13 mouse cellular contexts compared by ENCODE assay signal in the genomic region with DNA sequence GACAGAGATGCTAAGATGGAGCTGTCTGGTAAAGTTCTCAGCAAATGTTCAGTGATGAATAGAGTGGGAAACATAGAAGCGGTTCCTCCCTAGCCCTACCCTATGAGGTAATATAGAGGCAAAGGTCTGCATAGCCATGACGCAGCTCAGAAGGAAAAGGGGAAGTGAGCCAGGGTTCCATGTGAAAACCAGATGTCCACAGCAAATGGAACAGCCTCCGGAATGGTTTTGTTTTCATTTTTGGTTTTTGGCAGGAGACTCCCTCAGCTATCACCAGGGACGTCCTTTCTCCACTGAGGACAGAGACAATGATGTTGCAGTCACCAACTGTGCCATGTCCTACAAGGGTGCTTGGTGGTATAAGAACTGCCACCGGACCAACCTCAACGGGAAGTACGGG.
DNase-seq lines count a peak whose midpoint lies in the region; ATAC-seq and TF ChIP-seq lines count a peak whose summit lies in the region.
"Had no signal": no experiment of that assay in that cellular context is flagged by ENCODE, and none has a peak within 500 bp of the region (broad histone marks: within the 10 kb centered on the region; RNA-seq: fewer than 3 reads in every experiment).

No protein-coding gene starts in this region.

- WGBS in embryonic facial prominence, embryonic 14.5 days, result 69% methylated on average over 7 of the region's 7 CpGs
- WGBS in embryonic facial prominence, embryonic 10.5 days, result 92% methylated on average over 7 of the region's 7 CpGs
- WGBS in lung, embryonic 16.5 days, result 67% methylated on average over 7 of the region's 7 CpGs
- WGBS in stomach, postnatal 0 days, result 70% methylated on average over 7 of the region's 7 CpGs
- 89% methylated on average over 7 of the region's 7 CpGs for WGBS in hindbrain, embryonic 16.5 days

- no peak for TF ChIP-seq EP300 in stomach, postnatal 0 days (optimal IDR thresholded peaks at IDR 0.05)

- peaks cover 12% of the 10 kb centered on the region; the same call in 1 of the 2 replicates for H3K4me1 ChIP-seq in embryonic facial prominence, embryonic 14.5 days (ENCODE audit: control insufficient read depth, insufficient read depth, low read length)
- no peaks in the 10 kb centered on the region for H3K4me1 ChIP-seq in embryonic facial prominence, embryonic 10.5 days
- H3K4me1 ChIP-seq in lung, embryonic 16.5 days (replicated peaks; ENCODE audit: control insufficient read depth, insufficient read depth, low read length), result peaks cover 13% of the 10 kb centered on the region
- H3K4me1 ChIP-seq in stomach, postnatal 0 days (replicated peaks; ENCODE audit: control insufficient read depth, insufficient read depth), result no peaks in the 10 kb centered on the region
- H3K4me1 ChIP-seq in hindbrain, embryonic 16.5 days (ENCODE audit: control insufficient read depth, insufficient read depth, low read depth, low read length), result no peaks in the 10 kb centered on the region

- H3K27me3 ChIP-seq in embryonic facial prominence, embryonic 14.5 days (replicated peaks; ENCODE audit: control insufficient read depth, insufficient read depth, low read length), result no peaks in the 10 kb centered on the region
- H3K27me3 ChIP-seq in embryonic facial prominence, embryonic 10.5 days (replicated peaks; ENCODE audit: low read depth, poor library complexity, severe bottlenecking), result no peaks in the 10 kb centered on the region
- H3K27me3 ChIP-seq in lung, embryonic 16.5 days (ENCODE audit: control insufficient read depth, insufficient read depth, low read depth, low read length), result no peaks in the 10 kb centered on the region
- no peaks in the 10 kb centered on the region for H3K27me3 ChIP-seq in stomach, postnatal 0 days (ENCODE audit: control insufficient read depth, insufficient read depth, low read length)
- no peaks in the 10 kb centered on the region for H3K27me3 ChIP-seq in hindbrain, embryonic 16.5 days (replicated peaks; ENCODE audit: control insufficient read depth, insufficient read depth, low read length)

- no peaks in the 10 kb centered on the region for H3K9me3 ChIP-seq in embryonic facial prominence, embryonic 14.5 days (ENCODE audit: control insufficient read depth, low read length)
- H3K9me3 ChIP-seq in embryonic facial prominence, embryonic 10.5 days, result no peaks in the 10 kb centered on the region
- H3K9me3 ChIP-seq in lung, embryonic 16.5 days (ENCODE audit: control insufficient read depth, low read length), result no peaks in the 10 kb centered on the region
- no peaks in the 10 kb centered on the region for H3K9me3 ChIP-seq in stomach, postnatal 0 days (ENCODE audit: control insufficient read depth, low read length)
- H3K9me3 ChIP-seq in hindbrain, embryonic 16.5 days (ENCODE audit: control insufficient read depth, low read length), result no peaks in the 10 kb centered on the region
- H3K9me3 ChIP-seq: G1E; megakaryocyte, embryonic 14.5 days had no signal

- TF ChIP-seq CTCF in stomach, postnatal 0 days (IDR thresholded peaks at IDR 0.05; ENCODE audit: low read depth), result no peak

- H3K9ac ChIP-seq in embryonic facial prominence, embryonic 14.5 days (ENCODE audit: low read depth, low read length), result no peak overlapping the region
- H3K9ac ChIP-seq in lung, embryonic 16.5 days (ENCODE audit: low read length), result no peak overlapping the region
- no peak overlapping the region for H3K9ac ChIP-seq in stomach, postnatal 0 days (ENCODE audit: low read length)
- H3K9ac ChIP-seq in hindbrain, embryonic 16.5 days (ENCODE audit: low read depth, low read length), result no peak overlapping the region

- no peak overlapping the region for H3K4me3 ChIP-seq in embryonic facial prominence, embryonic 14.5 days (ENCODE audit: low read depth, low read length)
- H3K4me3 ChIP-seq in embryonic facial prominence, embryonic 10.5 days, result no peak overlapping the region
- no peak overlapping the region for H3K4me3 ChIP-seq in lung, embryonic 16.5 days (ENCODE audit: low read length)
- no peak overlapping the region for H3K4me3 ChIP-seq in stomach, postnatal 0 days (ENCODE audit: low read depth, low read length)
- no peak overlapping the region for H3K4me3 ChIP-seq in hindbrain, embryonic 16.5 days (ENCODE audit: low read length)
- H3K4me3 ChIP-seq: megakaryocyte, embryonic 14.5 days had no signal

- H3K4me2 ChIP-seq in embryonic facial prominence, embryonic 14.5 days (ENCODE audit: low read depth, low read length), result no peak overlapping the region
- H3K4me2 ChIP-seq in lung, embryonic 16.5 days (ENCODE audit: low read depth, low read length), result no peak overlapping the region
- no peak overlapping the region for H3K4me2 ChIP-seq in stomach, postnatal 0 days (replicated peaks; ENCODE audit: low read depth)
- H3K4me2 ChIP-seq in hindbrain, embryonic 16.5 days (ENCODE audit: low read length), result no peak overlapping the region

- H3K36me3 ChIP-seq in embryonic facial prominence, embryonic 14.5 days (ENCODE audit: control insufficient read depth, insufficient read depth, low read length), result no peaks in the 10 kb centered on the region
- no peaks in the 10 kb centered on the region for H3K36me3 ChIP-seq in embryonic facial prominence, embryonic 10.5 days (replicated peaks)
- H3K36me3 ChIP-seq in lung, embryonic 16.5 days (ENCODE audit: control insufficient read depth, insufficient read depth, low read length), result no peaks in the 10 kb centered on the region
- no peaks in the 10 kb centered on the region for H3K36me3 ChIP-seq in stomach, postnatal 0 days (ENCODE audit: control insufficient read depth, insufficient read depth, low read length)
- no peaks in the 10 kb centered on the region for H3K36me3 ChIP-seq in hindbrain, embryonic 16.5 days (ENCODE audit: control insufficient read depth, insufficient read depth, low read length)
- H3K36me3 ChIP-seq: G1E had no signal

- DNase-seq in embryonic facial prominence, embryonic 14.5 days (ENCODE audit: low spot score), result peak; percentile 54
- no peak for DNase-seq in embryonic facial prominence, embryonic 10.5 days (ENCODE audit: low spot score)
- DNase-seq in lung, adult 18-20 months, result peak; percentile 40 to 57
- no peak for DNase-seq in lung, postnatal 14 days
- no peak for DNase-seq in stomach, postnatal 0 days (ENCODE audit: low spot score)
- DNase-seq in cerebellum, postnatal 4 days (ENCODE audit: low spot score in 2 of 2), result no peak
- DNase-seq: adrenal gland, postnatal 10 days; cerebellum, adult 11-12 months; thymus, postnatal 36 days had no signal

- ATAC-seq in embryonic facial prominence, embryonic 14.5 days (ENCODE audit: low read depth), result no peak; the same call in 1 of the 2 replicates
- peak; percentile 72 for ATAC-seq in lung, embryonic 16.5 days (ENCODE audit: low read depth)
- ATAC-seq in stomach, postnatal 0 days (ENCODE audit: low FRiP score, low TSS enrichment), result peak; percentile 65; the same call in 1 of the 2 replicates
- ATAC-seq in hindbrain, embryonic 16.5 days, result no peak

- no peak overlapping the region; the same call in 1 of the 2 replicates for H3K27ac ChIP-seq in embryonic facial prominence, embryonic 14.5 days (replicated peaks; ENCODE audit: low read depth, low read length)
- no peak overlapping the region for H3K27ac ChIP-seq in embryonic facial prominence, embryonic 10.5 days (replicated peaks)
- H3K27ac ChIP-seq in lung, embryonic 16.5 days (ENCODE audit: low read length), result no peak overlapping the region
- no peak overlapping the region for H3K27ac ChIP-seq in stomach, postnatal 0 days (replicated peaks)
- H3K27ac ChIP-seq in hindbrain, embryonic 16.5 days (ENCODE audit: low read depth, low read length), result no peak overlapping the region

Comparison
In these comparisons a context has a peak if more than half of its experiments do, and no peak if none do; other contexts are left out.
1. DNase-seq: peak in embryonic facial prominence, embryonic 14.5 days (single experiment) and lung, adult 18-20 months (2 of 2); none in embryonic facial prominence, embryonic 10.5 days (single experiment), lung, postnatal 14 days (single experiment), stomach, postnatal 0 days (single experiment) and cerebellum, postnatal 4 days (0 of 2).
2. ATAC-seq: peak in lung, embryonic 16.5 days (single experiment) and stomach, postnatal 0 days (single experiment); none in embryonic facial prominence, embryonic 14.5 days (single experiment) and hindbrain, embryonic 16.5 days (single experiment).